Mouse (Mus musculus) cortical plate, adult 2 months (tissue): ENCODE results near the gene Vps52.

ENCODE experiments used
- CTCF ChIP-seq: fragments of 200-500 bp; IDR thresholded peaks from 2 replicates; pipeline ENCODE4 v1.5.1; 2011; ENCODE audit warnings: mild to moderate bottlenecking, control low read depth, low read length; ENCODE audit not compliant: insufficient read depth; ENCODE audit errors: extremely low read depth
- POLR2A ChIP-seq: fragments of 200-500 bp; IDR thresholded peaks from 2 replicates; pipeline ENCODE4 v1.6.1; 2011; ENCODE audit warnings: mild to moderate bottlenecking, low read length, control low read depth; ENCODE audit not compliant: insufficient read depth; ENCODE audit errors: extremely low read depth

- TF ChIP-seq POLR2A (peak; percentile 72), CTCF (peak; percentile 29; the same call in 1 of the 2 replicates)
These were observed 25.7 kb downstream of the Vps52 start for GRCm38 (mm10) chr17:33981192-33981909.
